Mouse (Mus musculus): Measurements from ENCODE around the gene Abcg1.

The Abcg1 gene

DNA sequence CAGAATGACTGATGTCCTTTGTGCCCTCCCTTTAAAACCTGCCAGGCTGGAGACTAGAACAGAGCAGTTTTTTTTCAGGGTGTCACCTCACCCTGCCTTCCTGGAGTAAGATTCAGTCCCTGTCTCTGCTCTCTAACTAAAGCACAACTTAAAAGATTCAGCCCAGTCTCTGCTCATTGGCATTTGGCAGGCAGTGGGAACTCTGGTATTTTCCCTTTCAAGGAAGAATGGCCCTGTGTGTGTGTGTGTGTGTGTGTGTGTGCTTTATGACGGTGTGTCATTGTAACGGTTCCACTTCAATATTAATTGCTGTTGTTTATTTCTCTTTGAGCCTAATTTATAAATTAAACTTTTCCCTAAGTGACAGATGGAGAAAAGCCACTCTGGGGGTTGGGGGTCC, 14.7 kb upstream of the Abcg1 start:
- no peak for DNase-seq

DNA sequence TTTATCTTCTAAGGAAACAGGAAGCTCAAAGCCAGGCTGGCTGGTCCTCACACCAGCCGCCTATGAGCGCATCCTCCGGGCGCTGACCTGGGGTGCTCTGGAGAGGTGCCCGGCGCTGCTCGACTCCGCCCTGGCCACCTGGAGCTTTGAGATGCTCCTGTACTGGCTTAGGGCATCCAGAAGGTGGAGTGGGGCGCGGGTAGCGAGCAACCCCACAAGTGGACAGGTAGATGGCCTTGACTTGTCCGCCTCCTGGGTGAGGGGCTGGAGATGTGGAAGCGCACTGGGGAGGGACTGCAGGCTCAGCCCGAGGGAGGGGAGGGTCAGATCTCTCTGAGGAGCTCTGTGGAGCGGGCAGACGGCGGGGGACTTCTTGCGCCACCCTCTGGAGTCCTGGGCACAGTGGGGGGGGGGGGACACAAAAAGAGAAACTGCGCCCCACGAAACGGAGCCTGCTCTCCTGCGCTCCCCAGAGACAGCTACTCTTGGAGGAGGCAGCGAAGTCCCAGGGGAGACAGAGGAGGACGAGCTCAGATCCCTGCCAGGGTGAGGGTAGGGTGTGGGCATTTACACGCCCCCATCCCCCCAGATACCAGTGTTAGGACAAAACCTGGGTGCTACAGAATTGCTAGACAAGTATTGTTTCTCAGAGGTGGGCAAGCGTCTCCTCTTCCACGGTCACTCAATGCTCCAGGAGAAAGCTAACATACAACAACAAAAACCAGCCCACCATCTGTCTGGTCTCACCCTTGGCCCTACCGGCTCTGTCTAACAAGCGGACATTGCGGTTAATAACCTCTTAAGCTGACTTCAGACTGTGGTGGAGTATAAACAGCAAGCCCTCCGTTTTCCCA, 643 bp downstream of the Abcg1 start:
- DNase-seq: peak; percentile 38

- peak; percentile 80 for DNase-seq
Measured at GRCm38 (mm10) chr17:31058745-31059085, 1.2 kb downstream of the Abcg1 start.

DNA sequence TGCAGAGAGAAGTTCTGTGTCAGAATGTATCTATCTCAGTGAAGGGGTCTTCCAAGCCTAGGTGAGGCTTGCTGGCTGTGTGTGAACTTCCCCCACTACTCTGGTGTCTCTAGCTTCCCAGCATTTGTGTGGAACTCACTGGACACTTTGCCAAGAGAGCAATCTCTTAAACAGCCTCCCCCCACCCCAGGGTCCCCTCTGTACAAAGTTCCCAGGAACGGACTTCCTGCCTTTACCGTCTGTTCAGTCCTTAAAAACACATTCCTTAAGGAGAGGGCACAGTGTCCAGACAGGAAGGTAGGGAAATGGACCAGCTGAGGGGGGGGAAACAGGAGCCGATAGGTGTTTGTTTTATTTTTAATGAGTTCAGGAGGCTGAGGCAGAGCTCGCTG, 2.7 kb downstream of the Abcg1 start:
- DNase-seq: peak; percentile 40

GRCm38 (mm10) chr17:31060588-31061345, 3.3 kb downstream of the Abcg1 start:
- peak; percentile 73 for DNase-seq

DNA sequence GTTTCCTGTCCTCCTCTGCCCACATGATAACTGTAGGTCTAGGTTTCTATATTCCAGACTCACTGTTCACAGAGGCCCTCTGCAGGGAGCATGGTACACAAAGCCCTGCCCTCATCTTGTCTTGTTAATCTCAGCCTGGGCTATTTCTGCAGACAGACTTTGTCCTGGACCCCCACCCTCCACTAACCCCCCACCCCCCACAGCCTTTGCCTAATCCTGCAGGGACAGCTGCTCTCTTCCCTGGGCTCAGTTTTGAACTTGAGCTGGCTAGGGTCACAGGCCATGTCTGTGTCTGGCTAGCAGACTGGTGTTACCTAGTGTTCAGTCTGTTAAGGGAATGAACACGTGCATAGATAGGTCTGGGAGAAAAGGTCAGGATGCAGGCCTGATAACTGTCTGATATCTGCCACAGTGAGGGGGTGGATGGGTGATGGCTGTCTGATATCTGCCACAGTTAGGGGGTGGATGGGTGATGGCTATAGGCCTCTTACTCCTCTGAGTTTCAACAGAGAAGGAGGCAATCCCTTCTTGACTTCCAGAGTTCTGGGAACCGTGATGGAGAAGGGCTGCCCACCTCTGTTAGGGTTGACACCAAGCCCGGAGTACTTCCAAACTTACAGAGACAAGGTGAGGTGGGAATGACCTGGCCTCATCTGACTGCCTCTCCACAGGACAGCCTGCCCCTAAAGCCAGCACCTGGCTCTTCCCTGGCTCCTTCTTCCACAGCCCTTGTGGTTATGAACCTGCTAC, 4.0 kb downstream of the Abcg1 start:
- no peak for DNase-seq

DNA sequence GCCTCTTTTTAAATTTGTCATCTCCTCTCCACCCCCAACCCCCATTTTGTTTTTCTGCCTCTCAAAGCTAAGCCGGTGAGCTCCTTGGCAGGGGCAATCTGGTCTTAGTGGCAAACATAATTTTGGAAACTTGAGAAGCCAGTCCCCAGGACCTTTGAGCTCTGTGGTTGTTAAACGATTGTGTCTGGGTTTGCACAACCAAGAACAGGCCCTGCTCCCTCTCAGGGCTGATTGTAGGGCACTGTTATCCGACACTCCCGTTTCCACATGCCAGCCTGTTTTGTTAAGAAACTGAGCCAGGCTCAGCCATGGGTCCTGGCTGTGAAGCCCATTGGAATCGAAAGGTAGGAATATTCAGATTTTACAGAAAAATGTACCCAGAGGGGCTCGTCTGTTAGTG, 8.6 kb downstream of the Abcg1 start:
- DNase-seq: no peak

DNA sequence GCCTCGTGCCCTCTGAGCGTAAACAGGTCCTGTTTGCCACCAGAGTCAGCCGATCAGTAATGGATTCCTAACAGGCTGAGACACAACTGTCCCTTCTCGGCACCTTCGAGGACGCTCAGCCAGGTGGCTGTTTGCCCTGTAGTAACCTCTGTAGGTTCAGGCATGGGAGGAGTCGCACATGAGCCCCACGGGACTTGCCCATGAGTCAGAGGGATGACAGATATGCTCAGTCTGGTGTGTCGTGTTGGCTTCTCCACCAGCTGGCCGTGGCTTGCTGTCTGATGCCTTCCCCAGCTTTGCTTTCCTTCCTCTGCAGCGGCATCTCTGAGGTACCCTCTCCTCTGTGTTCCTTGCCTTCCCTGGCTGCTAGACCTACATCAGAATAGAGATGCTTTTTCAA, 9.6 kb downstream of the Abcg1 start:
- DNase-seq: no peak

- no peak for DNase-seq
Measured at GRCm38 (mm10) chr17:31069121-31069520, 11.6 kb downstream of the Abcg1 start.

- DNase-seq: no peak
Measured at GRCm38 (mm10) chr17:31069845-31070244, 12.4 kb downstream of the Abcg1 start.

GRCm38 (mm10) chr17:31070403-31071185, 13.1 kb downstream of the Abcg1 start:
- DNase-seq: no peak

DNA sequence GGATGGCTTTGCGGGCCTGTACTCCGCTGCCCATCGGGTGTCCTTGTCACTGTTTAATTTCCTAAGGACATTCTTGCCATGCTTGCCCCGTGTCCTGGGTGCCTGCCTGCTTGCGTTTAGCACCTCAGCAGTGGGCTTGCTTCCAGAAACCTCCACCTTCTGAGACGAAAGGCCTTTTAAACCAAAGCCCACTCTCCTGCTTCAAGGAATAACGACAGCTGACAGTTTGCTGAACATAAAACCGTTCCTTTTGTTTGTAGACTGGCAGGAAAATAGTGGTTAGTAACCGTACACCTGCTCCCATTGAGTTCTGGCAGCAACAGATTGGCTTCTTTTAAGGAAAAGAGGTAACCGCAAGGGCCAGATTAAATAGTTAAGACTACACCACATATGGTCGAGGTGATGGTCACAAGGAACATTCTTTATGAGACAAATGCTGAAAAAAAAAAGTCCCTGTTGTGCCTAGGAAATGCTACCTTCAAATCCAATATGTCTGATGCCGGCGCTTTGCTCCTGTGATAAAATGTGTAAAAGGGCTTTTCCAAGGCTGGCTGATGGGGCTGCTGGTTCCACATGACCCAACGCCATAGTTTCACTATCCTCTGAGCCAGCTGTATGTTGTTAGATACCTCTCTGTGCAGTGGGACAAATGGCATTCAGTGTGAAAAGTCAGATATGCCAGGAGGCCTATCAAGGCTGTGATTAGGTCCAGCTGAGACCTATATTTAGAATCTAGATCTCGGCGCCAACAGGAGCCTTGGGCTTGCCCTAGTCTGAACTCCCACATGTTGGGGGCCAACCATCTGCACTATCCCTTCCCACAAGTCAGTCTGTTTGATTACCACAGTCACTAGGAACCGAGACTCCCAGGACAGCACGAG, 14.2 kb downstream of the Abcg1 start:
- DNase-seq: no peak

- DNase-seq: no peak
Measured at GRCm38 (mm10) chr17:31072872-31073271, 15.4 kb downstream of the Abcg1 start.

DNA sequence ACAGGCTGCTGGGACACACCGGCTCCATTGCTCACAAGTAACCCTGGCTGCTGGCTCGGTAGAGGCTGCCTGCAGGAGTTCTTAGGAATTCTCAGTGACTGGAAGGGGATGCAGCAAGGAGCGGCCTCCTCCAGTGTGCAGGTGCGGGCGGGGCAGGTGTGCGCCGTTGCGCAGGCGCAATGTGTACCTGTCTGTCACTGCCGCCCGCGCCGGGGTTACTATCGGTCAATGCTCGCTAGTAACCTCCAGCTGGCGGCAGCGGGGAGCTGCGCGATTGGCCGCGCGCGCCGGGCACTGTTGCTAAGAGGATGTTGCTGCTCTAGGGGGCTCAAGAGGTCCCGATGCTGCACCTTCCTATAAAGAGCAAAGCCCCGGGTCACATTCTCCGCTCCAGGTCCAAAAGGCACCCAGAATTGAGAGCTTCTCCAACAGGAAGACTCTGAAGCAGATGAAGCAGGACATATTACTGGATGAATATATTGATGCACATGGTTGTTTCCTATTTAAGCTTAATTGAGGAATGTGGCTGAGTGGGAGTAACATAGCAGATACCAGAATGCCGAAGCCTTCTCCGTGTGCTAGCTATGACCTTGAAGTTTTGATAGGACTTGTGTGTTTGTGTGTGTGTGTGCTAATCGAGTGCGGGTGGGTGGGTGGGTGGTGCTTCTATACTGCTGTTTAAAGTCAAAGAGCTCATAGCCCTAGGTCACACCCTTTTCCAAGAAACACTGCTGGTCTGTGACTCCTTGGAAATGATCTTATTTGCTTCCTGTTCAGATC, 16.0 kb downstream of the Abcg1 start:
- DNase-seq: peak; percentile 79

DNA sequence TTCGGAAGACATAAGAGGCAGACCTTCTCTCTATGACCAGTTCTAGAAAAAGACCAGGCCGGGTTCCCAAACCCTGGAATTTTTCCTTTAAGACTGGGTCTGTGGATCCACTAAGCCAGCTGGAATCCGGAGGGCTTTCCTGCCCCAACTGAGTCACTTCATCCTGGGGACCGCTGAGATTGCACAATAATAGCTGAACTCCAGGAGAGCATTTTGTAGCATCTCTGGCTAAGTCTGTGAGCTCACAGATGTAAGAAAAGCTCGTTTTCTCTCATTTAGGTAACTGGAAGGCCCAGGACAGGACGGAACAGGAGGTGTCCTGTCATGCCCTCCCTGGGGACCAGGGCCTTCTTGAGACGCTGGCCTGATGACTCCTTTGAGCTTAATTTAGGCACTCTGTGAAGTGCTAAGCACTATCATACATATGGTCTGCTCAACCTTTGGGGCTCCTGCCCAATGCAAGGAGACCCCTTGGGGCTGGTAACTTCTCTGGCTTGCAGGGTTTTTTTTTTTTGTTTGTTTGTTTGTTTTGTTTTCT, 16.6 kb downstream of the Abcg1 start:
- DNase-seq: no peak

DNA sequence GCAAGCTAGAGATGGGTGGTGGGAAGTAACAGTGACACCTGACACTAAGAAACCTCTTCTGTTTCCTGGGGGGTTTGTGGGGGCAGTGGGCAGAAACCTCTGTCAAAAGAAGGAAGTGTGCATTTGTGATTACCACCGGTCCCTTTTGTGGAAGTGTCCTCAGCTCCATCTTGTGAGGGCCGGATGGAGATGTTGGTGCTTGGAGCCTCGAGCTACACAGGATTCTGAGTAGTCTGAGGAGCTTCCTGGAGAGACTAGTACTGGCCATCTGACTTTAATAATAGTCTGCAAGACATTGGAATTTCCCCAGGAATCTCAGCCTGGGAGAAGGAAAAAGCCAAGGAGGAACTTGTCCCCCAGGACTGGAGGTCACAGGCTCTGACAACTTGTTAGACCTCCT, 17.2 kb downstream of the Abcg1 start:
- no peak for DNase-seq

- DNase-seq: no peak
Measured at GRCm38 (mm10) chr17:31075471-31075870, 18.0 kb downstream of the Abcg1 start.

DNA sequence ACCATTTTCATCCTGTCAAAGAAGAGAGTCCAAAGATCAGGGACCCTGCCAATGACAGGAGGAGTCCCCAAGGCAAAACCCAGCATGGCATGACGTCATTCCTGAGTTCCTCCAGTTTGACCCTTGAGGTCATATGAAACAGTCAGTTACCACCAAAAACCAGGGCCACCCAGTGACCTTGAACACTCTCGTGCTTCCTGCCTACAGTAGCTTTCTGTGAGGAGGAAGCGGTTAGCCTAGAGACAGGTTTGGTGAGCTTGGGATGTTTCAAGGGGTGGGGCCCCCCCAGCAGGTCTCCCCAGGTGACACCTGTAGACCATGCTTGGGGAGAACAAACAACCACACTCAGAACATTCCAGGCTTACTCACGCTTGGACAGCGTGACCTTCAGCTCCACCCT, 20.1 kb downstream of the Abcg1 start:
- DNase-seq: no peak

- DNase-seq: no peak
Measured at GRCm38 (mm10) chr17:31078581-31078980, 21.1 kb downstream of the Abcg1 start.

- DNase-seq: peak; percentile 70
Measured at GRCm38 (mm10) chr17:31079078-31079840, 21.8 kb downstream of the Abcg1 start.

Data from lung, postnatal 10 days (tissue).